Mouse (Mus musculus): Measurements from ENCODE around the gene Cdnf.

DNA sequence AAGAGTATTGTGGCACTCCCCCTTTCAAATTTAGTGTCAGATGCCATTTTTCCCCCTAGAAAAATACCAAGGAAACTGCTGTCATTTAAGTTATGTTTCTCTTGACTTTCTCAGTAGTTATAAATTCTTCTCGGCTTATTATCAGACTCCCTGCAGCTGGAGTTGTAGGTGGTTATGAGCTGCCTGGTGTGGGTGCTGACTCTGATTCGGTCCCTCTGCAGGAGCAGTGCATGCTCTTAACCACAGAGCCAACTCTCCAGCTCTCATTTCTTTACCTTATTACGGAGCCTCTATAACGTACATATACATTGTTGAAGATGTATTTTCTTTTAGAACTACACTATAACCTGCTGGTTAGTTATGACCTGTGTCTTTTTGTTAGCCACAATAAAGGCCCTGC is 9.7 kb downstream of the Cdnf start:
- no peak for TF ChIP-seq CTCF (IDR thresholded peaks at IDR 0.05; ENCODE audit: extremely low read depth, insufficient read length, insufficient replicate concordance, low read depth, low read length)
- no peak for TF ChIP-seq POLR2A (IDR thresholded peaks at IDR 0.05; ENCODE audit: low read depth, low read length)

All from small intestine, adult 2 months (tissue).